Mouse (Mus musculus): ENCODE results near the gene Dexi. TPM values are rescaled to one million over a fixed set of nuclear protein-coding genes. Genes with fewer than 3 reads are reported as not detected.

Dexi gene
- total RNA-seq (2021) = 10 to 100 TPM; 20.2 to 25.8 TPM
- long read RNA-seq, experiment 1, transcript Dexi-201 (2 exons, 1,389 nt) = major isoform, 12 of 20 reads
- long read RNA-seq, experiment 1, partial matches to known transcripts = 1 of 20 reads
- long read RNA-seq, experiment 1, other reads (novel, unspliced or antisense) = 7 of 20 reads
- long read RNA-seq, experiment 2, transcript Dexi-201 (2 exons, 1,389 nt) = major isoform, 31 of 47 reads
- long read RNA-seq, experiment 2, partial matches to known transcripts = 3 of 47 reads
- long read RNA-seq, experiment 2, other reads (novel, unspliced or antisense) = 13 of 47 reads

- DNase-seq (ENCODE audit: low spot score in 2 of 2) = peak; percentile 90 to 91
Observed at GRCm38 (mm10) chr16:10542698-10543365, at the start of gene Dexi. Gene Dexi (minus strand): TSS chr16:10543054.

- DNase-seq (ENCODE audit: low spot score in 2 of 2) = no peak
Observed at GRCm38 (mm10) chr16:10586546-10586945, 43.7 kb upstream of the Dexi start.

- DNase-seq (ENCODE audit: low spot score in 2 of 2) = no peak
Observed at GRCm38 (mm10) chr16:10585165-10585564, 42.3 kb upstream of the Dexi start.

- DNase-seq (ENCODE audit: low spot score in 2 of 2) = no peak
Observed at GRCm38 (mm10) chr16:10581234-10581898, 38.5 kb upstream of the Dexi start.

- DNase-seq (ENCODE audit: low spot score in 2 of 2) = no peak
Observed at GRCm38 (mm10) chr16:10578376-10578775, 35.5 kb upstream of the Dexi start.

GRCm38 (mm10) chr16:10577548-10577947 is 34.7 kb upstream of the Dexi start:
- DNase-seq (ENCODE audit: low spot score in 2 of 2) = no peak

- DNase-seq (ENCODE audit: low spot score in 2 of 2) = no peak
Observed at GRCm38 (mm10) chr16:10575915-10576314, 33.1 kb upstream of the Dexi start.

- DNase-seq (ENCODE audit: low spot score in 2 of 2) = no peak
Observed at GRCm38 (mm10) chr16:10574936-10575335, 32.1 kb upstream of the Dexi start.

- no peak for DNase-seq (ENCODE audit: low spot score in 2 of 2)
Observed at GRCm38 (mm10) chr16:10571820-10572219, 29.0 kb upstream of the Dexi start.

GRCm38 (mm10) chr16:10570708-10571107 is 27.9 kb upstream of the Dexi start:
- peak; percentile 56 to 65 for DNase-seq (ENCODE audit: low spot score in 2 of 2)

- DNase-seq (ENCODE audit: low spot score in 2 of 2) = no peak
Observed at GRCm38 (mm10) chr16:10569809-10570395, 27.0 kb upstream of the Dexi start.

GRCm38 (mm10) chr16:10567153-10567552 is 24.3 kb upstream of the Dexi start:
- DNase-seq (ENCODE audit: low spot score in 2 of 2) = no peak

- DNase-seq (ENCODE audit: low spot score in 2 of 2) = peak; percentile 68 to 70
Observed at GRCm38 (mm10) chr16:10565278-10565885, 22.5 kb upstream of the Dexi start.

- DNase-seq (ENCODE audit: low spot score in 2 of 2) = no peak
Observed at GRCm38 (mm10) chr16:10559991-10560390, 17.1 kb upstream of the Dexi start.

GRCm38 (mm10) chr16:10553858-10554257 is 11.0 kb upstream of the Dexi start:
- DNase-seq (ENCODE audit: low spot score in 2 of 2) = no peak

- DNase-seq (ENCODE audit: low spot score in 2 of 2) = no peak
Observed at GRCm38 (mm10) chr16:10551592-10551991, 8.7 kb upstream of the Dexi start.

GRCm38 (mm10) chr16:10549600-10549999 is 6.7 kb upstream of the Dexi start:
- DNase-seq (ENCODE audit: low spot score in 2 of 2) = no peak

GRCm38 (mm10) chr16:10548938-10549337 is 6.1 kb upstream of the Dexi start:
- DNase-seq (ENCODE audit: low spot score in 2 of 2) = no peak

GRCm38 (mm10) chr16:10546865-10547264 is 4.0 kb upstream of the Dexi start:
- DNase-seq (ENCODE audit: low spot score in 2 of 2) = no peak

- DNase-seq (ENCODE audit: low spot score in 2 of 2) = peak; percentile 88 to 92
Observed at GRCm38 (mm10) chr16:10544995-10545622, 2.3 kb upstream of the Dexi start, which contains the start of gene Clec16a. Gene Clec16a (plus strand): TSS chr16:10545339.

- peak in 1 of 2 experiments; percentile 35 for DNase-seq (ENCODE audit: low spot score in 2 of 2)
Observed at GRCm38 (mm10) chr16:10542266-10542665, 588 bp downstream of the Dexi start.

All from adrenal gland, adult 18-20 months (tissue).